Mouse (Mus musculus): Measurements from ENCODE around the gene Iqcd.

Iqcd gene

GRCm38 (mm10) chr5:120571056-120571740, 17.6 kb upstream of the Iqcd start:
- DNase-seq (ENCODE audit: inconsistent ontology term), result peak; percentile 47

DNA sequence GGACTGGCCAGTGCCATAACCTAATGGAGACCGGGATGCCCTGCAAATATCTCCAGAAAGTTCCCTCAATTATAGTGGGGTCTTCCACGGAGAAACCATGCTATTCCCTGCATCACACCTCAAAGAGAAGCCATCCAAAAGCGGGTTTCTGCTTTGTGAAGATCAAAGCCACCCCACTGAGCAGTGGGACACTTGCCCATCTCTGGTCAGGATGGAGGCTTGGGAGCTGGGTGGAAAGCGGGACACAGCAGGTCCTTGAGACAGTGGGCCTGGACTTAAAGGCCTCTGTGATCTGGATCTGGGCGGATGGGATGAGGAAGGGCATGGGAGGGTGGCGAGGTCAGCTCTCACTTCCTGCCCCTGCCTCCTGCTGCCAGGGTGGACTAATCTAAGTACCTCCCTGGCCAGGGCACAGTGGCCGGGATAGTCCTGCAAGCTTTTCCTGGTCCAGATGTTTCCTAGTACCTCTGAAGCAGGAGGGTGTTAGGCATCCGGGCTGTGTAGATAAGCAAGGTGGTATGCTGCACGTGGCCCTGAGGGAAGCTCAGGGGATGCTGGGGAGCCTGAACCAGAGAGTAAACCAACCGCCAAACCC, 14.2 kb upstream of the Iqcd start:
- DNase-seq (ENCODE audit: inconsistent ontology term), result no peak

DNA sequence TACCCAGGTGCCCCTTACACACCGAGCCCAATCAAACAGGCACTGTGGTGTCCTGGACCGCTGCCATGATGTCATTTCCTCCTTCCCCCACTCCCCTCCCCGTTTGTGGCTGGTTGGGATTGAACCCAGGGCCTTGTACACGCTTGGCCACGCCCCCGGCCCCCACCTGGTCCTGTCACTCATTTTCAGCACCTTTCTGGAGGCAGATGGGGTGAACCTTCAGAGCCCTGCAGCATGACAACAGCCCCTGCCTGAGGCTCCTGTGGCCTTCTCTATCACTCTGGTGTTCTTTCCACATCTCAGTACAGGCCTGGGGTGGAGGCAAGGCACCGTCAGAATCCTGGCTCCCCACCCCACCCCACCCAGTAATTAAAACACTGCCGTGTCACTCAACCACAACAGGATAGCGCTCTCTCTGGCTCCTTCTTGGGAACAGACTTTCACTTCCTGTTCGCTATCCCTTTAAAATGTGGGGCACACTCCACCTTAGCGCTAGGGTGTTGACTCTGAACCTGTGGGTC, 12.0 kb upstream of the Iqcd start:
- no peak for DNase-seq (ENCODE audit: inconsistent ontology term)

- DNase-seq (ENCODE audit: inconsistent ontology term), result no peak
These were observed 10.8 kb upstream of the Iqcd start for GRCm38 (mm10) chr5:120577935-120578441.

GRCm38 (mm10) chr5:120578504-120579081, 10.2 kb upstream of the Iqcd start:
- DNase-seq (ENCODE audit: inconsistent ontology term), result no peak

DNA sequence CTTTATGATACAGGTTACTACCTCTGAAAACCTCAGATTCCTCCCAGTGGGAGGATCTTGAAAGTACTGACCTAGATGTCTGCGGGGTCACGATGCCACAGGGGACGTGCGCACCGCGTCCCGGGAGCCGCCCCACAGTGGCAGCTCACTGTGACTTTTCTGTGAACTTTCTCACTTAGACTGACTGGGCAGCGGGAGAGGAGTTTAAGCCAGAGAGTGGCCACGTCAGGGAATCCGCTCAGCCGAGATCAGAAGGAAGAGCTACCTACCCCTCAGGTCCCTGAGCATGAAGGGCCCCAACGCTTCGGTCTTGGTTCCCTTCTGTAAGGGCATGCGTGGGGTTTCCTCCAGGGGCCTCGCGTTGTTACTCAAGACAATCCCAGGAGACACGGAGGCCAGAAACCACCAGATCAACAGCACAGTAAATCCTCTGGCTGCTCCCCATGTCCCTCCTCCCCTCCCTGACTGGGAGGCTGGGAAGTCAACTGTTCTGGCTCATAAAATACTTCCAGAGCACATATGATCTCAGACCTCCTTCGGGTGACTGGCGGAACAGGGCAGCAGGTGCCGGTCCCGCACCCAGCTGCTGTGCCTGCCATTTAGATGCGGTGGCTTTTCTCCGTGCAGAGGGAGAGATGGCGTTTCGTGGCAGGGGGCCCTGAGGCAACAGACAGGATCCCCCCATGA, 9.5 kb upstream of the Iqcd start:
- no peak for DNase-seq (ENCODE audit: inconsistent ontology term)

DNA sequence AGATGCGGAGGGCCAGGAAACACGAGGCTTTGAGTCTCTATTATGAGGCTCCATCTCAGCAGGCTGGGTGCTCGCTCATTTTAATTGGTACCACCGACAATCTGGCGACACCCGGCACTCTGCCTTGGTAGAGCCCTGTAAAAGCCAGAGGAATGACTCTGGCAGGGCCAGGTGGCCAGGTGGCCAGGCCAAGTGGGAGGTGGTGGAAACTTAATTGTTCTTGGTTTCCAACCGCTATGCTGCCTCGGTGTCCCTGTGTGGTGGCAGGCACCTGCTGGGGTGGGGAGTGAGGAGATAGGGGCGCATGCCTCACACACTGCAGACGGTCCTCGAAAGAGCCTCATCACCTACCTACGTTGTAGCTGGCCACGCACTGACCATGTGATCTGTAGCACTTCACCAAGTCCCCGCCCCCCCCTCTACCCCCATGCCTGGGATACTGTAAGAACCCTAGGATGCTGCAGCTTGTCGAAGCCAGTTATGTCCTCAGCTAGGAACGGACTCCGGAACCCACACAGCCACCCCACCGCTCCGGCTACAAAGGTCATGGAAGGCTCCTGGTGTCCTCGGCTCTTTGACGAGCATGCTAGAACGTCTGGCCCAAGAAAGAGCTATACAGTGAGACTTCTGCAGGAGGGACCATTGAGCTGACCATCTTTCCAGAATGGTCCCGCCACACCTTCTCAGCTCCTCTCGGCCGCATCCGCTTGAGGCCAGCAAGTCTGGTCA, 8.8 kb upstream of the Iqcd start:
- DNase-seq (ENCODE audit: inconsistent ontology term), result no peak

- DNase-seq (ENCODE audit: inconsistent ontology term), result no peak
These were observed 6.8 kb upstream of the Iqcd start for GRCm38 (mm10) chr5:120582002-120582401.

- DNase-seq (ENCODE audit: inconsistent ontology term), result no peak
These were observed 5.3 kb upstream of the Iqcd start for GRCm38 (mm10) chr5:120583511-120583910.

DNA sequence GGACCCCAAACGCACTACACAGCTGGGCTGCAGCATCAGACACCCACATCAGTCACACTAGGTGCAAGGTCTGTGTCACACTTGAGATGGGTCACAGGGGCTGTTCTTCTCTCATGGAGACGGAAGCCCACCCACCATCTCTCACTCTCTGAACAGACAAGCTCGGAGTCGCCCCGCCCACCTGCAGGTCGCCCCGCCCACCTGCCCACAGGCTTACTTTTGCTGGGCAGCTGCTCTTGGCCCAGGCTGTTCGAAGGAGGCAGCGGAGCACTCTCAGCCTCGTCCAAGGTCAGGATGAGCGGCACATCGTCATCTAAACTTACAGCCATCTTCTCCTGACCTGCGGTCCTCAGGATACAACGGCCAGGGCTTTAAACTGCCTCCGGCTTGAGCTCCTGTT, 3.8 kb upstream of the Iqcd start:
- DNase-seq (ENCODE audit: inconsistent ontology term), result no peak

GRCm38 (mm10) chr5:120586741-120587615, 1.8 kb upstream of the Iqcd start:
- no peak for DNase-seq (ENCODE audit: inconsistent ontology term)

DNA sequence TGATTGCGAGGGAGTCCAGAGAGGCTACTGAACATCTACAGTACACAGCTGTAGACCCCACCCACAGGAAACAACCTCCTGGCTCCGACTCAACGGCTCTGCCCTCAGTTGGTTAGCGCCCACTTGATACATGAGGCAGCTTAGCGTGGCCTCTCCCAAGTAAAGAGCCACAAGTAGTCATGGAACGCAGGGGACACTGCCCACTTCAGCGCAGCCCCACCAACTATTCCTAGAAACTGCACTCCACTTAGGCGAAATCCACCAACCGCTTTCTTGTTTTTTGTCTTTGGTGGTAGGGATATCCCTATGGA, 1.2 kb upstream of the Iqcd start:
- no peak for DNase-seq (ENCODE audit: inconsistent ontology term)

DNA sequence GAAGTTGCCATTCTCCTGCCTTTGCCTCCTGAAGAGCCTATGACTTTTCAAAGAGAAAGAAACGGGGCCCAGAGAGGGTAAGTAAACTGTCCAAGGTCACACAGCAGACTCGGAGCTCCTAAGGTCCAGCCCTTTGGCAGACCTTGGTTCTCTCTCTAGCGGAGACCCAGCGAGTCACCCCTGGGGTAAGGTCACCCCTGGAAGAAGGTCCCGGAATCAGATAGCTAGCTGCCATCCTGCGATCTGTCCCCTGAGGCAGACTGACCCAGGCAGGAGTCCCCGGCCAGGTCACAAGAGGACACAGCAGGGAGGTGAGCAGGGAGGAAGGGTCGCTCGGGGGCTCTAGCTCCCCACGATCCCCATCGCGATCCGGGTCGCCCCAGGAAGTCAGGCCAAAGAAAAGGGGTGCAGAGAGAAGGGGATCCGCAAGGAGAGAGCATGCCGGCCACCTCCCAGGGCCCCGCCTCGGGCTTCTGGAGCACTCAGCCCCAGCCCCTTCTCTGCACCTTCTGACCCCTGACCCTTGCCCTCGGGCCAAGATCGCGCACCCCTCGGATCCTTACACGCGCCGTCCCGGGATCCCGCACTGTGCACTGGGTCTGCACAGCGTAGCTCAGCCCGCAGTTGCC, 762 bp upstream of the Iqcd start:
- DNase-seq (ENCODE audit: inconsistent ontology term), result no peak

DNA sequence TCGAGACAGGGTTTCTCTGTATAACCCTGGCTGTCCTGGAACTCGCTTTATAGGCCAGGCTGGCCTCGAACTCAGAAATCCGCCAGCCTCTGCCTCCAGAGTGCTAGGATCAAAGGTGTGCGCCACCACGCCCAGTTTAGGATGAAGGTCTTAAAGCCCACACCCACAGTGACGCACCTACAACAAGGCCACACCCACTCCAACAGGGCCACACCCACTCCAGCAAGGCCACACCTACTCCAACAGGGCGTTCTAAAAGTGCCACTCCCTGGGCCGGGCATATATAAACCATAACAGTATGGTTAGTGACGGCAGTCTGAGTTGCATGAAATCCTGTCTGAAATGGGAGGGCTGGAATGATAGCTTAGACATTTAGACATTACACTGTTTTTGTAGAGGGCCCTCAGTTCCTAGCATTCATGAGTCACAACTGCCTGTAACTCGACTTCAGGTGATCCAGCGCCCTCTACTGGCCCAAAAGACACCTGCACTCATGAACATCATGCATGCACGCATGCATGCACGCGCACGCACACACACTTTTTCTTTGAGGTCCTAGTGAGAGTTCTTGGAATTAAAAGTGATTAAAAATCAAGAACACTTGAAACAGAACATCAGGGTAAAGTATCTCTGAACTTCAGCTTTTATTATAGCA, 1.7 kb downstream of the Iqcd start:
- no peak for DNase-seq (ENCODE audit: inconsistent ontology term)

DNA sequence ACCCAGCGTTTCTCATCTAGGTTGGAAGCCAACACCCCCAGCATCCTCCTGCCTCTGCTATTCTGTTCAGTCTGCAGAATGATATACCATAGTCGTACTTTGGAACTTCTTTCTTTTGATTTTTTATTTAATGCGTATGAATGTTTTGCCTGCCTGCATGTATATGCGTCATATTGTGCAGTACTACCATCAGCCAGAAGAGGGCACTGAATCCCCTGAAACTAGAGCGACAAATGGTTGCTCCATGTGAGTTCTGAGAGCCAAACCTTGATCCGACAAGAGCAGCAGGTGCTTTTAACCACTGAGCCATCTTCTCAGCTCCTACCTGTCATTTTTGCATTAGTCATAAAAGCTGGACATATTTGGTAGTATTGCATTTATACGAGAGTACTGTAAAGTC, 3.3 kb downstream of the Iqcd start:
- no peak for DNase-seq (ENCODE audit: inconsistent ontology term)

- no peak for DNase-seq (ENCODE audit: inconsistent ontology term)
These were observed 5.7 kb downstream of the Iqcd start for GRCm38 (mm10) chr5:120594485-120594884.

DNA sequence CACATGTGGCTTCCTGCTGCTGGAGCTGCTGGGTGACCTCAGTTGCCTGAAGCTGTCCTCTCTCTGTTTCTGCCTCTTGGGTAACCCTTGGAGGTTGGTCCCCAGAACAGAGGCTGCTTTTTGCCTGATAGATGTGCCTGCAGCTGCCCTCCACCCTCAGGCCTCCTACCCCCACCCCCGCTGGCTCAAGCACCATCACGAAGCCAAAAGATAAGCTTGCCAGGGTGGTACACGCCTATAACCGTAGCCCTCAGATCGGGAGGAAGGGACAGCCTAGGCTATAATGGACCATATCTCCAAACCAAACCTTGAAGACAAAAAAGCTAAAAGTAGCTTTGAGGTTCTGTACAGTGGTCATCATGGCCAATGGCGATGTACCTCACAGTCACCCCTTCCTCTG, 10.8 kb downstream of the Iqcd start:
- DNase-seq (ENCODE audit: inconsistent ontology term), result no peak

GRCm38 (mm10) chr5:120600946-120601668, 12.3 kb downstream of the Iqcd start:
- DNase-seq (ENCODE audit: inconsistent ontology term), result peak; percentile 54

DNA sequence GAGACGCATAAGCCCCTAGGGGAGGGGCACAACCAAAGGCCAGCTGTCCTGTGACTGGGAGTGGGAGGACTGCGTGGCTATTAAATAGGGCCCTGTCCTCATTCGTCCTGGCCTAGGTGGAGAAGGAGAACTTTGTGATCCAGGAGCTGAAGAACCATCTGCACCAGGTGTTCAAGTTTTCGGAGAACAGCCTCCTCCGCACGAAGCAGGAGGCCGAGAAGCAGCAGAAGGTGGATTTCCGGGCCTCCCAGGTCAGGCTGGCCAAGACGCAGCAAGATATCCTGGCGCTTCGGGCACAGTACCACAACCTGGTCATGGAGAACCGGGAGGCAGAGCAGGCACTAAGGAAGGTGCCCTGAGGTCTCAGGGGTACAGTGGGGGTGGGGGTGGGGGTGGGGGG, 13.4 kb downstream of the Iqcd start:
- no peak for DNase-seq (ENCODE audit: inconsistent ontology term)

All from Muller cell, postnatal 12 days (primary cell).